Comparison of ENCODE assay signal across 9 mouse cellular contexts in the genomic region with DNA sequence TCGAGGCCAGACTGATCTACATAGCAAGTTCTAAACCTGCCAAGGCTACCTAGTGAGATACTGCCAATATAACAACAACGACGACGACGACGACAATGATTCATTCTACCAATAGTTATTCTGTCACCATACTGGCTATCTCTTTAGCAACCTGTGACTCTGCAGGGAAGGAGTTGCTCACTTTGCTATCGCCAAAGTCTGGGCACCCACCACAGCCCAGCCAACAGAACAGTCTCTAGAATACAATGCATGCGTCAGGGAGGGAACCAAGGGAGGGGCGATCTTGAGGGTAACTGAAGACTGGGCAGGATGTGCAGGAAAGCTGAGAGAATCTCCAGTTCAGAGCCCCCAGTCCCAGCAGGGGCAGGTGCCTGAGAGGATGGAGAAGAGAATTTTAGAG. TPM values are rescaled to one million over a fixed set of nuclear protein-coding genes. Genes with fewer than 3 reads are reported as not detected.
DNase-seq lines count a peak whose midpoint lies in the region; ATAC-seq and TF ChIP-seq lines count a peak whose summit lies in the region.
"Had no signal": no experiment of that assay in that cellular context is flagged by ENCODE, and none has a peak within 500 bp of the region (broad histone marks: within the 10 kb centered on the region; RNA-seq: fewer than 3 reads in every experiment).

No protein-coding gene starts in this region.

- H3K9ac ChIP-seq in heart, embryonic 12.5 days: peak overlapping the region; percentile 48
- H3K9ac ChIP-seq in MEL (ENCODE audit: control insufficient read depth, low read depth, low read length, poor library complexity, severe bottlenecking): peak overlapping the region; percentile 52; the same call in 1 of the 2 replicates
- H3K9ac ChIP-seq in heart, postnatal 0 days (replicated peaks; ENCODE audit: low read depth, low read length): no peak overlapping the region
- H3K9ac ChIP-seq in liver, embryonic 16.5 days (ENCODE audit: low read depth, low read length): no peak overlapping the region

- TF ChIP-seq POLR2A in MEL (IDR thresholded peaks at IDR 0.05; ENCODE audit: control insufficient read depth in 1 of 2, insufficient read depth in 1 of 2, low read depth in 1 of 2, low read length in 2 of 2, poor library complexity in 1 of 2): no peak

- no peak for TF ChIP-seq RAD21 in MEL (IDR thresholded peaks at IDR 0.05; ENCODE audit: low read depth, low read length)

- H3K4me1 ChIP-seq in heart, embryonic 12.5 days (replicated peaks): peaks cover 35% of the 10 kb centered on the region
- peaks cover 0 to 26% of the 10 kb centered on the region in 2 experiments; a peak in 3 of 4 replicates for H3K4me1 ChIP-seq in MEL (ENCODE audit: control insufficient read depth in 1 of 2, insufficient read depth in 2 of 2, low read length in 2 of 2)
- 0 out of 2 replicates have a peak, but pooled peaks cover 4% of the 10 kb centered on the region for H3K4me1 ChIP-seq in heart, postnatal 0 days (ENCODE audit: control insufficient read depth, insufficient read depth)
- H3K4me1 ChIP-seq in liver, embryonic 16.5 days (ENCODE audit: control insufficient read depth, low read depth, low read length): peaks cover 19% of the 10 kb centered on the region

- no peak for TF ChIP-seq CTCF in MEL (IDR thresholded peaks at IDR 0.05 in 2 of 3, conservative IDR thresholded peaks at IDR 0.05 in 1 of 3; ENCODE audit: control insufficient read depth in 1 of 3, insufficient read depth in 1 of 3, low read depth in 2 of 3, low read length in 3 of 3, poor library complexity in 1 of 3, severe bottlenecking in 1 of 3)
- no peak for TF ChIP-seq CTCF in heart, postnatal 0 days (IDR thresholded peaks at IDR 0.05; ENCODE audit: low read depth)

- H3K79me2 ChIP-seq in MEL (ENCODE audit: control insufficient read depth, insufficient read depth, low read length, poor library complexity): peaks cover 2% of the 10 kb centered on the region; the same call in 1 of the 2 replicates

- H3K36me3 ChIP-seq in heart, embryonic 12.5 days: no peaks in the 10 kb centered on the region
- peaks cover 0 to 8% of the 10 kb centered on the region in 2 experiments; a peak in 2 of 4 replicates for H3K36me3 ChIP-seq in MEL (ENCODE audit: control insufficient read depth in 1 of 2, insufficient read depth in 2 of 2, low read length in 2 of 2)
- H3K36me3 ChIP-seq in heart, postnatal 0 days (replicated peaks; ENCODE audit: control insufficient read depth, insufficient read depth, low read length): no peaks in the 10 kb centered on the region
- no peaks in the 10 kb centered on the region for H3K36me3 ChIP-seq in liver, embryonic 16.5 days (ENCODE audit: control insufficient read depth, insufficient read depth)

- no peak overlapping the region for H3K27ac ChIP-seq in heart, embryonic 12.5 days (ENCODE audit: poor library complexity, severe bottlenecking)
- peak overlapping the region; percentile 22; the same call in 1 of the 2 replicates for H3K27ac ChIP-seq in MEL (ENCODE audit: control insufficient read depth, low read depth, low read length)
- no peak overlapping the region for H3K27ac ChIP-seq in heart, postnatal 0 days (ENCODE audit: low read depth)
- H3K27ac ChIP-seq in liver, embryonic 16.5 days (ENCODE audit: low read length): no peak overlapping the region

- peak overlapping the region; percentile 90 for H3K4me2 ChIP-seq in heart, embryonic 12.5 days
- H3K4me2 ChIP-seq in heart, postnatal 0 days (ENCODE audit: low read depth, low read length): peak overlapping the region; percentile 61
- peak overlapping the region; percentile 52 for H3K4me2 ChIP-seq in liver, embryonic 16.5 days (ENCODE audit: low read depth, low read length)

- no peaks in the 10 kb centered on the region for H3K9me3 ChIP-seq in heart, embryonic 12.5 days (replicated peaks)
- no peaks in the 10 kb centered on the region for H3K9me3 ChIP-seq in MEL (replicated peaks; ENCODE audit: insufficient read depth, low read length)
- no peaks in the 10 kb centered on the region for H3K9me3 ChIP-seq in heart, postnatal 0 days (replicated peaks; ENCODE audit: control insufficient read depth, low read length)
- no peaks in the 10 kb centered on the region for H3K9me3 ChIP-seq in liver, embryonic 16.5 days (replicated peaks; ENCODE audit: control insufficient read depth, low read length)

- ATAC-seq in heart, embryonic 12.5 days (ENCODE audit: insufficient number of reproducible peaks, low FRiP score): no peak
- no peak for ATAC-seq in heart, postnatal 0 days (ENCODE audit: insufficient read depth, low read depth)
- no peak for ATAC-seq in liver, embryonic 16.5 days (ENCODE audit: low read depth)
- ATAC-seq: inflammation-experienced regulatory T-cells, adult 6 months had no signal

- no peaks in the 10 kb centered on the region for H3K27me3 ChIP-seq in heart, embryonic 12.5 days (replicated peaks)
- H3K27me3 ChIP-seq in MEL (ENCODE audit: control insufficient read depth in 1 of 2, insufficient read depth in 2 of 2, low read length in 2 of 2): no peaks in the 10 kb centered on the region
- no peaks in the 10 kb centered on the region for H3K27me3 ChIP-seq in heart, postnatal 0 days (ENCODE audit: control insufficient read depth, insufficient read depth, low read length)
- H3K27me3 ChIP-seq in liver, embryonic 16.5 days (ENCODE audit: control insufficient read depth, insufficient read depth, low read depth, low read length): no peaks in the 10 kb centered on the region

- DNase-seq in heart, adult 8-10 months (ENCODE audit: low spot score): no peak
- DNase-seq in MEL (ENCODE audit: low read depth, low spot score) (peak; percentile 72), adipocyte (ENCODE audit: low spot score) (no peak)
- no peak for DNase-seq in heart, postnatal 0 days (ENCODE audit: low spot score)
- no peak for DNase-seq in spleen, postnatal 14 days (ENCODE audit: low spot score in 2 of 2)
- DNase-seq in thymus, postnatal 4 days: no peak

- TF ChIP-seq EP300 in MEL (IDR thresholded peaks at IDR 0.05; ENCODE audit: low read depth in 1 of 2, low read length in 2 of 2): peak in 1 of 2 experiments; percentile 16; a peak in 1 of 4 replicates
- no peak for TF ChIP-seq EP300 in heart, postnatal 0 days (IDR thresholded peaks at IDR 0.05; ENCODE audit: low read depth)

- peak overlapping the region; percentile 32 for H3K4me3 ChIP-seq in heart, embryonic 12.5 days
- H3K4me3 ChIP-seq in MEL (ENCODE audit: control insufficient read depth in 1 of 2, insufficient read depth in 1 of 2, low read depth in 2 of 2, low read length in 2 of 2): peak overlapping the region; percentile 40 to 47
- peak overlapping the region; percentile 34; the same call in 1 of the 2 replicates for H3K4me3 ChIP-seq in heart, postnatal 0 days (ENCODE audit: low read depth, low read length)
- H3K4me3 ChIP-seq in liver, embryonic 16.5 days (ENCODE audit: low read depth, low read length): no peak overlapping the region

- 5% methylated on average over 9 of the region's 9 CpGs for WGBS in heart, embryonic 12.5 days
- 11% methylated on average over 9 of the region's 9 CpGs for WGBS in heart, postnatal 0 days
- 8% methylated on average over 9 of the region's 9 CpGs for WGBS in liver, embryonic 16.5 days (ENCODE audit: insufficient replicate concordance)

TF ChIP-seq in MEL, 35 proteins besides CTCF, POLR2A, EP300 and RAD21:
- TF ChIP-seq SIN3A (IDR thresholded peaks at IDR 0.05; ENCODE audit: low read length) (0 out of 2 replicates have a peak, but pooled peaks have one; percentile 12), NELFE (IDR thresholded peaks at IDR 0.05; ENCODE audit: low read depth, low read length) (no peak), GABPA (IDR thresholded peaks at IDR 0.05; ENCODE audit: low read depth, low read length) (no peak)

RNA-seq across cellular contexts. Expression of a gene that starts 32.6 kb away (rescaled TPM):
- 4.1 and 5.6 TPM in 2 replicates for polyA plus RNA-seq in heart, embryonic 12.5 days (2016; fragmentation: Nextera tagmentation; extraction: Ambion mirVana)
- total RNA-seq in heart, adult 8-10 months (2022): 10 to 100 TPM; 26.2 to 44.3 (median 36.4) TPM
- 1.5 and 1.8 TPM in 2 replicates for total RNA-seq in MEL (2012; rRNA removed)
- 1 to 10 TPM in 1 of 2 experiments, not detected in 1; 2.5 TPM for polyA plus RNA-seq in MEL (2012; ENCODE audit: insufficient read depth in 1 of 2, insufficient read length in 2 of 2, low read depth in 1 of 2, low replicate concordance in 2 of 2, missing spikeins in 1 of 2)
- 18.8 and 34.6 TPM in 2 replicates for total RNA-seq in heart, postnatal 0 days (2014; rRNA removed; ENCODE audit: low replicate concordance)
- polyA plus RNA-seq in heart, postnatal 0 days (2015; fragmentation: Nextera tagmentation; extraction: Ambion mirVana): 5.8 and 6.2 TPM in 2 replicates
- polyA plus RNA-seq in liver, embryonic 16.5 days (2015; fragmentation: Nextera tagmentation; extraction: Ambion mirVana): 4.9 and 6.1 TPM in 2 replicates

Comparison
In these comparisons a context has a peak if more than half of its experiments do, and no peak if none do; other contexts are left out.
1. H3K9ac ChIP-seq: peak in heart, embryonic 12.5 days (single experiment) and MEL (single experiment); none in heart, postnatal 0 days (single experiment) and liver, embryonic 16.5 days (single experiment).
2. Peak in every context shown above with its lines, with median percentiles within 50 percentile points of each other: H3K4me2 ChIP-seq.